Mouse (Mus musculus): ENCODE results near the gene AY074887.

AY074887 gene

GRCm38 (mm10) chr9:54916401-54916800 is 34.4 kb downstream of the AY074887 start:
- DNase-seq = no peak

DNA sequence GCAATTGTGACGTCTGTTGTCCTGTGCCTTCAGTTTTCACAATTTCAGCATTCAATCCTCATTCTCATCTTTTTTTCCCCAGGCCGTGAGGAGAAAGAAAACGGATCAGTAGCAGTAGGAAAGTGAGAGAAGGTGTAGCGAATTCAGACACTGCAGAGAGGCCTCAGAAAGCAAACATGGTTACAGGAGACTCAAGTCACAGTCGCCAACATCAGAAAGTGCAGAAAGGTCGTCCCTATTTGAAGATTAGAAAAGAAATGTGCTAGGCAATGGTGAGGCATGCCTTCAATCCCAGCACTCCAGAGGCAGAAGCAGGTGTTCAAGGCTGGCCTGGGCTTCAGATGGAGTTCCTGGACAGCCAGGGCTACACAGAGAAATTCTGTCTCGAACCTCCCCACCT is 35.2 kb downstream of the AY074887 start:
- no peak for DNase-seq

GRCm38 (mm10) chr9:54909446-54909845 is 41.4 kb downstream of the AY074887 start:
- DNase-seq = no peak
